Mouse (Mus musculus) thymus, adult 18-20 months (tissue): ENCODE measurements around the gene Cdk4.
A peak's percentile ranks its signal among the peaks of the same experiment; 100 is the strongest.

Experiments used
- DNase-seq, 2 experiments: peaks; one replicate each; pipeline ENCODE4 v3.0.0; 2022; ENCODE audit warnings: mixed read lengths in 2 of 2

The Cdk4 gene

GRCm38 (mm10) chr10:127063239-127063872 is at the start of gene Cdk4:
Cdk4 (plus strand) TSS chr10:127063534.
- DNase-seq = peak; percentile 94 to 96

GRCm38 (mm10) chr10:127016488-127016887 is 46.8 kb upstream of the Cdk4 start:
- no peak for DNase-seq

GRCm38 (mm10) chr10:127017071-127017470 is 46.3 kb upstream of the Cdk4 start:
- no peak for DNase-seq

GRCm38 (mm10) chr10:127018422-127018821 is 44.9 kb upstream of the Cdk4 start:
- DNase-seq = no peak

GRCm38 (mm10) chr10:127030336-127031296 is 32.7 kb upstream of the Cdk4 start, which contains the start of gene Tsfm:
Tsfm (minus strand) TSS chr10:127030840.
- peak; percentile 79 to 82 for DNase-seq

- no peak for DNase-seq
Measured at GRCm38 (mm10) chr10:127033301-127033741, 30.0 kb upstream of the Cdk4 start.

- DNase-seq = no peak
Measured at GRCm38 (mm10) chr10:127036273-127036672, 27.1 kb upstream of the Cdk4 start.

- DNase-seq = no peak
Measured at GRCm38 (mm10) chr10:127037641-127038040, 25.7 kb upstream of the Cdk4 start.

- DNase-seq = no peak
Measured at GRCm38 (mm10) chr10:127040569-127041214, 22.6 kb upstream of the Cdk4 start.

GRCm38 (mm10) chr10:127041274-127041766 is 22.0 kb upstream of the Cdk4 start, which contains the start of the genes Mettl1 and Eef1akmt3:
Mettl1 (plus strand) TSS chr10:127041414.
Eef1akmt3 (minus strand) TSS chr10:127041513.
- DNase-seq = no peak

- peak; percentile 40 to 55 for DNase-seq
Measured at GRCm38 (mm10) chr10:127041774-127042338, 21.5 kb upstream of the Cdk4 start.

- no peak for DNase-seq
Measured at GRCm38 (mm10) chr10:127042468-127043115, 20.7 kb upstream of the Cdk4 start.

- DNase-seq = no peak
Measured at GRCm38 (mm10) chr10:127043187-127043586, 20.1 kb upstream of the Cdk4 start.

GRCm38 (mm10) chr10:127047954-127048353 is 15.4 kb upstream of the Cdk4 start, which contains the start of gene Cyp27b1:
Cyp27b1 (plus strand) TSS chr10:127048250.
- DNase-seq = no peak

- DNase-seq = no peak
Measured at GRCm38 (mm10) chr10:127048608-127049394, 14.5 kb upstream of the Cdk4 start.

GRCm38 (mm10) chr10:127049395-127050118 is 13.8 kb upstream of the Cdk4 start:
- no peak for DNase-seq

GRCm38 (mm10) chr10:127050119-127050474 is 13.2 kb upstream of the Cdk4 start:
- DNase-seq = no peak

GRCm38 (mm10) chr10:127054646-127055045 is 8.7 kb upstream of the Cdk4 start:
- no peak for DNase-seq

GRCm38 (mm10) chr10:127055406-127055805 is 7.9 kb upstream of the Cdk4 start:
- no peak for DNase-seq

GRCm38 (mm10) chr10:127056490-127056889 is 6.8 kb upstream of the Cdk4 start:
- DNase-seq = no peak
